Mouse (Mus musculus) ES-Bruce4 (cell line): ENCODE measurements around the gene Lrp1. TPM values are rescaled to one million over a fixed set of nuclear protein-coding genes. Genes with fewer than 3 reads are reported as not detected.

Experiments
- H3K27ac ChIP-seq: 2 replicates; pipeline ENCODE4 v1.5.1; 2012; ENCODE audit warnings: low read length, inconsistent platforms; ENCODE audit not compliant: insufficient read depth
- H3K27me3 ChIP-seq: 2 replicates; pipeline ENCODE4 v1.6.1; 2012; ENCODE audit warnings: mild to moderate bottlenecking, low read length, inconsistent platforms; ENCODE audit not compliant: control insufficient read depth, poor library complexity, insufficient read depth, severe bottlenecking
- H3K36me3 ChIP-seq: 2 replicates; pipeline ENCODE4 v1.6.1; 2012; ENCODE audit warnings: inconsistent platforms, mild to moderate bottlenecking, low read length, moderate library complexity; ENCODE audit not compliant: control insufficient read depth, poor library complexity, insufficient read depth, severe bottlenecking
- H3K4me1 ChIP-seq: one replicate; pipeline ENCODE4 v1.8.1; 2011; ENCODE audit warnings: low read length; ENCODE audit not compliant: control insufficient read depth, insufficient read depth
- H3K4me3 ChIP-seq: 2 replicates; pipeline ENCODE4 v1.5.1; 2011; ENCODE audit warnings: low read depth, mild to moderate bottlenecking, low read length
- H3K9ac ChIP-seq: 2 replicates; pipeline ENCODE4 v1.6.1; 2012; ENCODE audit warnings: low read depth, mild to moderate bottlenecking, inconsistent platforms; ENCODE audit not compliant: poor library complexity, severe bottlenecking
- H3K9me3 ChIP-seq: replicated peaks from 2 replicates; pipeline ENCODE4 v1.6.1; 2012; ENCODE audit warnings: mild to moderate bottlenecking, low read length, inconsistent platforms; ENCODE audit not compliant: control insufficient read depth, poor library complexity, insufficient read depth, severe bottlenecking
- CTCF ChIP-seq: IDR thresholded peaks from one replicate; pipeline ENCODE4 v1.8.1; 2011; ENCODE audit warnings: low read depth, low read length
- EP300 ChIP-seq: IDR thresholded peaks from 2 replicates; pipeline ENCODE4 v1.6.1; 2011; ENCODE audit warnings: low read depth, low read length; ENCODE audit not compliant: insufficient read depth
- POLR2A ChIP-seq: IDR thresholded peaks from one replicate; pipeline ENCODE4 v1.8.1; 2011; ENCODE audit warnings: low read length; ENCODE audit not compliant: insufficient read depth
- polyA plus RNA-seq: library from polyadenylated mRNA; stranded (reverse); fragments of >200 nt; gene quantifications from 2 replicates; pipeline ENCODE4 v1.2.4, GENCODE M21; 2011; ENCODE audit warnings: low read depth; ENCODE audit not compliant: missing spikeins, insufficient read depth, insufficient read length

Gene Lrp1
- polyA plus RNA-seq, 1 experiment = 41.3 TPM

DNA sequence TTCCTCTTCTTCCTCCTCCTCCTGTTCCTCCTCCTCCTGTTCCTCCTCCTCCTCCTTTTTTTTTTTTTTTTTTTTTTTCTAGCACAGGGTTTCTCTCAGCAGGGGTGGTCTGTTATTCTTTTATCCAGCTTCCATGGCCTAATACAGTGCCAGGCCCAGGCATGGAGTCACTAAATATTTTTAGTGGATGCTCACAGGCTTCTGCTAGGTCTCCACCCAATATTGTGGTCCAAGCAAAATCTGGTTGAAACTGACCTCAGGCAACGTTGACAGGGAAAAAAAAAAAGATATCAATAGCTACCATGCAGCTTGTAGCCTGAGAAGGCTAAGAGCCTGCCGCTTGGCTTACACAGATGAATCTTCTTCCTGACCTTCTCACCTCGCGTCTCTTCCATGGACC, 1.7 kb upstream of the Lrp1 start:
- Histone ChIP-seq H3K36me3 (no peaks in the 10 kb centered on the region), H3K4me3 (no peak overlapping the region), H3K9me3 (0 out of 2 replicates have a peak, but pooled peaks cover 4% of the 10 kb centered on the region), H3K27me3 (no peaks in the 10 kb centered on the region), H3K4me1 (no peaks in the 10 kb centered on the region), H3K27ac (no peak overlapping the region), H3K9ac (no peak overlapping the region)
- no peak for TF ChIP-seq EP300
- TF ChIP-seq CTCF = no peak

DNA sequence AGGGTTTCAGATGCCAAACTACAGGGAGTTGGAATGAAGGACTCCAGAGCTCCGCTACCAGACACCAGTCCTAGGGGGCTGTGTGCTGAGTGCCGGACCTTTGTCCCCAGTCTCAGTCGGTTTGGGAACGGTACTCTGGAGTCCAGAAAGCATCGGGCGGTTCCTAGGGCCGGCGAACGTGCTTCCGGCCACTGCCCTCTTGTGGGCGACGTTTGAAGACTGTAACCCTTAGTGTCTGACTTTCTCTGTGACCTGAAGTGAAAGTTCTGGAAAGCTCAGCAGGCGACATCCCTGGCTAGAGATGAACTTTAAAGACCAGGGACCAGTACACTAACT, 1.1 kb upstream of the Lrp1 start:
- Histone ChIP-seq H3K27ac (0 out of 2 replicates have a peak overlapping the region, but pooled peaks have one; percentile 1), H3K4me3 (peak overlapping the region; percentile 82), H3K36me3 (no peaks in the 10 kb centered on the region), H3K9me3 (0 out of 2 replicates have a peak, but pooled peaks cover 4% of the 10 kb centered on the region), H3K27me3 (no peaks in the 10 kb centered on the region), H3K4me1 (no peaks in the 10 kb centered on the region), H3K9ac (peak overlapping the region; percentile 69; the same call in 1 of the 2 replicates)
- peak; percentile 55 for TF ChIP-seq CTCF
- TF ChIP-seq EP300 = no peak
- no peak for TF ChIP-seq POLR2A

DNA sequence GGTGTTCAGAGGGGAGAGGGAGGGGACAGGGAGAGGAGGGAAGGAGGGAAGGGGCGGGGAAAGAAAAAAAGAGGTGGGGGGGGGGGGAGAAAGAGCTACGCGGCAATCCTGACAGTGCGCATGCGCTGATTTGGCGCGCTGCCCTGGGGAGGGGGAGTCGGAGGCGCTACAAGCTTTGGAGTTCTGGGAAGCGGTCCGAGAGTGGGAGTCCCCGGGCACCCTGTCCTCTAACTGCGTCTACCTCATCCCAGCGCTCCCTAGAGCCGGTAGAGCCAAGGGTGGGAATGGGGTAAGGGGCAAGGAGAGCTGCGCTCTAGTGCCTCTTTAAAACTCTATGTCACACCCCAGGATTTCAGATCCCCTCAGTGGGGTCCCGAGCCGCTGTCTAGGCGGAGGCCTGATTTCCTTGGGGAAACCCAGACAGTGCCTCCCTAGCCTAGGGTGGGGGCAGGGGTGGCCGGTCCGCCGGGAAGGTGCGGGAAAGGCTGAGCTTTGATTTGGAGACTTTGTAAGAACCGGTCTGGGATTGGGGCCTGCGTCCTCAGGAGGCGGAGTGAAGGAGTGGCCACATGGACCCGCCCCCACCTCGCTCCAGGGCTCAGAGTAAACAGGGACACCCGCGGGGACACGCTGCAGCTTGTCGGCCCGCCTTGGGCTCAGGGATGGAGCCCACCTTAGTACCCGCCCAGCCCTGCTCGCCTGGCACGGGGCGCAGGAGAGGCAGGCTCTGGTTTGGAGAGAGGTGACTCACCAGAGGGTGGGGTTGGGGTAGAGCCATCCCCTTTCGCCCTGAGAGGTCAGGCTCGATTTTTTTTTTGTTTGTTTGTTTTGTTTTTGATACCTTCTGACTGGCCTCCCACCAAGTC, 476 bp upstream of the Lrp1 start:
- H3K27ac ChIP-seq = peak overlapping the region; percentile 74
- peak overlapping the region; percentile 69 for H3K9ac ChIP-seq
- no peaks in the 10 kb centered on the region for H3K36me3 ChIP-seq
- H3K4me1 ChIP-seq = no peaks in the 10 kb centered on the region
- H3K27me3 ChIP-seq = no peaks in the 10 kb centered on the region
- H3K9me3 ChIP-seq = 0 out of 2 replicates have a peak, but pooled peaks cover 3% of the 10 kb centered on the region
- TF ChIP-seq EP300 (0 out of 2 replicates have a peak, but pooled peaks have one; percentile 19), POLR2A (no peak), CTCF (no peak)
- H3K4me3 ChIP-seq = peak overlapping the region; percentile 82

DNA sequence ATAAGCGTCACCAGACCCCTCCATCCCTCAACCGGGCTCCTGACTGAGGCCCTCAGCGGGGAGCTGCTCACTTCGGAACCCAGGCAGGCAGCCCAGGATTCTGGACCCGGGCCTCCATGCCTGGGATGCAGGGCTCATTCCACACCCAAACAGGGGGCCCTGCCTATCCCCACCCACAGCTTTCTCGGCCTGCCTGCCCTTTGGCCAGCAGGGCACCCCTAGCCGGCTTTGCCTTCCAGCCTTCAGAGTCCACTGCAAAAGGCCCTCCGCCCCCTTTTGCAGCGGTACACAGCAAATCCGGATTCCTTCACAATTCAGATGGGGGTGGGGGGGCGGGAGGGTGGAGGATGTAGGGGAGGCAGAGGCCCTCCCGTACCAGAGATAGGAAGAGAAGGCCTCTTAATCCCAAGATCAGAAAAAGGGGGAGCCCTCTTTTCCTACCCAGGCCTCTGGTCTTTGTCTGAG, 975 bp downstream of the Lrp1 start:
- Histone ChIP-seq H3K36me3 (no peaks in the 10 kb centered on the region), H3K4me1 (peaks cover 9% of the 10 kb centered on the region), H3K9me3 (no peaks in the 10 kb centered on the region)

DNA sequence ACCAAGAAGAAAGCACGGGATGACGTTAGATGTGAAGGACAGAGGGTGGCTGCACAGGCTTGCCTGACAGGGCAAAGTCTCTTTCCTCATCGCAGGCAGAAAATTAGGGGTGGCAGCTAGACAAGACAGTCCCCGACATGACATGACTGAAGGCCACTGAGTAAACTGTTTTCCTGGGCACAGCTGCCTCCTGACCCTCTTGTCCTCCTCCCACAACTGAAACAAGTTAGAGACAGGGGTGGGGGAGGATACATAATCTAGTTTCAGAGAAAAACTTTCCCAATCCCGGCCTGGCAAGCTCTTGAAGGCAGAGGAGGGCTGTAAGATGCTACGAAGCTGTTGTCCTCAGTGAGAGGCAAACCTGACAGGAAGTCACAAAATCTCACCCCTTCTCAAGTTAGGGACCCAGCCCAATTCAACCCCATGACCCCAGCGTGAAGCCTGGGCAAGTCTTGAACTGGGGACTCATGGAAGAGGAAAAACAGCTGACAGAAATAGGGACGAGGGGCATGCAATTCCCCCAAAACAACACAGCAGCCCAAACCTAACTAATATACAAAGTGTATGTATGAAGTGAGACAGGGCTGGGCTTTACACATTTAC, 1.7 kb downstream of the Lrp1 start:
- Histone ChIP-seq H3K27ac (no peak overlapping the region), H3K36me3 (no peaks in the 10 kb centered on the region), H3K4me3 (no peak overlapping the region), H3K9ac (no peak overlapping the region), H3K9me3 (no peaks in the 10 kb centered on the region), H3K4me1 (peaks cover 9% of the 10 kb centered on the region), H3K27me3 (no peaks in the 10 kb centered on the region)
- TF ChIP-seq POLR2A = no peak
- no peak for TF ChIP-seq EP300
- no peak for TF ChIP-seq CTCF

More for the DNA sequence above, 975 bp downstream of the Lrp1 start:
- peak overlapping the region; percentile 69 for H3K9ac ChIP-seq
- H3K27ac ChIP-seq = no peak overlapping the region
- peak overlapping the region; percentile 49 for H3K4me3 ChIP-seq
- TF ChIP-seq EP300 (no peak), POLR2A (no peak), CTCF (no peak)
- H3K27me3 ChIP-seq = no peaks in the 10 kb centered on the region

DNA sequence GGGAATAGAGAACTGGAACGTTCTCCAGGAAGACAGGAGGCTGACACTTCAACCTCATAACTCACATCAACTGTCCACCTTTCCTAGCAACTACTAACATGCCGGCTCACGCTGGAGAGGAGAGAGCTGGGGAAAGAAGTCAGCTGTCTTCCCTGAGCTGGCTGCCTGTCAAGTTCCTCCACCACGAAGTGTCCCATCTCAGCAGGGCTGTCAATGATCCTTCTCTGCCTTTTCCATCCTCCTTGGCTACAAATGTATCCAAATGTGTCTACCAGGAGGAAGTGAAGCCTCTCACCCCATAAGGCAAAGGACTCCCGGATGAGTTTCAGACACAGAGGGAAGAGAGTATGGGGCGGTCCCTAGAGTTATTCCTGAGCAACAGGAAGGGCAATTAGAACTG, 2.8 kb downstream of the Lrp1 start:
- H3K4me3 ChIP-seq = no peak overlapping the region
- H3K27me3 ChIP-seq = no peaks in the 10 kb centered on the region
- H3K9me3 ChIP-seq = no peaks in the 10 kb centered on the region
- no peaks in the 10 kb centered on the region for H3K36me3 ChIP-seq
- TF ChIP-seq CTCF (no peak), EP300 (no peak), POLR2A (no peak)
- H3K4me1 ChIP-seq = peaks cover 9% of the 10 kb centered on the region
- no peak overlapping the region for H3K9ac ChIP-seq
- no peak overlapping the region for H3K27ac ChIP-seq
